Mouse (Mus musculus): Measurements from ENCODE around the gene Itgb3.

The Itgb3 gene

DNA sequence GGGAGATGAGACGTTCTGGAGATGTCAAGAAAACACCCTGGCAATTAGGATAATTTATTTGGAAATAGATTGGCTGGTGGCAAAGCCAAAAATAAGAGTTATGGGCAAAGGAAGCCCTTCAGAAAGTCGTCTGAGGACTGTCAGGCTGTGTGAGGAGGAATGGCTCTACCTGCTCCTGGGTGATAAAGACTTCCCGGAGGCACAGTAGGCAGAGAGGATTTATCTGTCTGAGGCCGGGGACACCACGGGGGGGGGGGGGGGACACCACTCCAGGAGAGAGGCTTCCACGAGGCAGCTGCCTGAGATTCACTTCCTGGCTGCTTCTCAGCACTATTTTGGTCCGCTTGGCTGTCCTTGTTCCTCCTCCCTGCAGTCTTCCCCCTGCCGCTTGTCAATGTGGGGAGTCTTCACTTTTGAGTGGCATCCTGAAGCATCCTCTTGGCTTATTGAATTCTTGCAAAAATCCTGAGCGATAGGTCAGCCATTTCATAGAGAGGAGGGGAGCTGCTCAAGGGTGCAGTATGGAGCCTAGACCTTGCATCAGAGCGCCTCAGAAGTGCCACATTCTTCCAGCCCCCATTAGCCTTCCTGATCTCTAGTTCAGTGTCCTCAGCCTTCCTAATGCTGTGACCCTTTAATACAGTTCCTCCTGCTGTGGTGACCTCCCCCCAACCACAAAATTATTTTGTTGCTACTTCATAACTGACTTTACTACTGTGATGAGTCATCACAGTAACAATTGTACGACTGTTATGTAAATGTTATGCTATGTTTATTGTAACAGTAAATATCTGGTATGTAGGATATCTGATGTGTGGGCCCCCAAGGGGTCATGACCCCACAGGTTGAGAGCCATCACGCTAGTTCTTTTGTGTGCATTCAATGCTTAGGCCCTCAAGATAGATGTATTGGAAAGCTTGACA lies 14.5 kb downstream of the Itgb3 start:
- DNase-seq (ENCODE audit: low spot score): no peak

GRCm38 (mm10) chr11:104624791-104625391 lies 17.1 kb downstream of the Itgb3 start:
- DNase-seq (ENCODE audit: low spot score): peak; percentile 40

GRCm38 (mm10) chr11:104625453-104626402 lies 17.9 kb downstream of the Itgb3 start:
- DNase-seq (ENCODE audit: low spot score): peak; percentile 72

DNA sequence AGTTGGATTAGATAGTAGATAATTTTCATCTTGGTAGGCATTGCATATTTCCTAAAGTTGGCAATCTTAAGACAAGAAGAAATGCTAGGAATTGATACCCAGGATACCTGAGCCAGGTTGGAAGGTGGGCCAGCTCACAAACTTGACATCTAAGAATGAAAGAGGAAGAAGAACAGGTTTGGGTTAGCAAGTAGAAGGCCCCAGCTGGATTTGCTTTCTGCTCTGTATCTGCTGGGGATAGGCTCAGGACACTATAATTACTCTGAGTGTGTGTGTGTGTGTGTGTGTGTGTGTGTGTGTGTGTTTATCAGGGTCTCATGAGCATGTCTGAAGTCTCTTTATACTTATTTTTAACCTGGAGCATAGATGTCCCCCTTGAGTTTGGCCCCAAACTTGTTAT lies 18.8 kb downstream of the Itgb3 start:
- no peak for DNase-seq (ENCODE audit: low spot score)

DNA sequence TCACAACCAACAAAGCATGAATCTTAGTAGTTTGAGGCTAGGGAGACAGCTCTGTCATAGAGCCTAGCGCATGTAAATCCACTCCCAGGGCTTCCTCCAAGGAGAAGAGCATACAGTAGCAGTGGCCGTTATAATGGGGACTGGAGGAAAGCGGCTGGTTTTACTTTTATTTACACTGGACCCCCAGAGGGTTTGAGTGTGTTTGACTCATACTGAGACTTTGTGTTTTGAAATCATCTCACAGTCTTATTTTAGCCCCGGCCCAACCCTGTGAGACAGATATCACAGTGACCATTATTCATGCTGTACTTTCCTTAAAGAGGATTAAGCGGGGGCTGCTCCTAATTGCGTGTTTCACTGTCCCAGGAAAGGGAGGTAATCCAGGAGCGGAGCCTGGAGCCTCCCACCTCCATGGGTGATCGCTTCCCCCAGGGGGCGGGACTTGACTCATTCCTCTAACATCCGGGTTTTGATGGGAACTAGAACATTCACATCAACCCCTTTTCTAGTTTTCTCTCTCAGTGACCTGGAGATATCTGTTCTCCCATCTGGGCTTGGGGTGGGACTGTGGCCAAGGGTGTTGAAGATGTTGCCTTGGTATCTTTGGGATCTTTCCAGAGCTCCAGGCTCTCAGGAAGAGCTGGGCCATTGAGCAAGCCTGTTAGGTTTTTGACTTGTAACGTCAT lies 20.0 kb downstream of the Itgb3 start:
- DNase-seq (ENCODE audit: low spot score): peak; percentile 39

- no peak for DNase-seq (ENCODE audit: low spot score)
Observed at GRCm38 (mm10) chr11:104628566-104628965, 20.8 kb downstream of the Itgb3 start.

- DNase-seq (ENCODE audit: low spot score): no peak
Observed at GRCm38 (mm10) chr11:104630185-104630835, 22.5 kb downstream of the Itgb3 start.

DNA sequence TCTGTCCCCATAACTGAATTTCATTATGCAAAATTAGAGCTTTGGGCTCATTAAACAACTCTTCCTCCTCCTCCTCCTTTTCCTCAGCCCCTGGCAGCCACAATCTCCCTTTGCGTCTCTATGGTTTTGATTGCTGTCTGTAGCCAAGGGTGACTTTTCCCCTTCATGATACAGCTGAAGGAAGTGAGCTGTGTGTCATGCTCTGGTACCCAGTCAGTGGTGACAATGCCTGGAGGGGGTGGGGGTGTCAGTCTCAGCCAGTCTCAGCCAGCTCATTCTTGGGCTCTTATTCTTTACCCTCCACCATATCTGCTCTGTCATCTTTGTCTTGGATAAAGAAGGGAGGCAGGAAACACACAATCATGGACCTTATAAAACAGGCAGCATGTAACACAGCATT lies 23.5 kb downstream of the Itgb3 start:
- no peak for DNase-seq (ENCODE audit: low spot score)

GRCm38 (mm10) chr11:104637010-104637409 lies 29.2 kb downstream of the Itgb3 start:
- no peak for DNase-seq (ENCODE audit: low spot score)

DNA sequence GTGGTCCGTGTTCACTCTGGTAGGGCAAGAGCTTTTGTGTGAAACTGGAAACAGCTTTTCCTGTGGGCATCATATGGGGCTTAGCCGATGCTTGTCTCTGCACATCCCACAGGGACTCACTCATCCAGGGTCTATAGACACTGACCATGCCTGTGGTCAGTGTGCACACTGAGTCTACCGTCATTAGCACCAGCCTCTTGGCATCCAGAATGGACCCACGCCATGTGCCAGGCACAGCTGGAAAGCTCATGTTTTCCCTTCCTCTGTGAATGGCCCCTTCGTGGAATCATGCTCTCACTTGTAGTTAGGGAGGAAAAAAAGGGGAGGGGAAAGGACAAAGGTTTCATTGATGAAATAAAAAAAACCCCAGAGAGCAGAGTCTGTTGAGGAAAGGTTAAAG lies 30.2 kb downstream of the Itgb3 start:
- DNase-seq (ENCODE audit: low spot score): no peak

- no peak for DNase-seq (ENCODE audit: low spot score)
Observed at GRCm38 (mm10) chr11:104638906-104639305, 31.1 kb downstream of the Itgb3 start.

DNA sequence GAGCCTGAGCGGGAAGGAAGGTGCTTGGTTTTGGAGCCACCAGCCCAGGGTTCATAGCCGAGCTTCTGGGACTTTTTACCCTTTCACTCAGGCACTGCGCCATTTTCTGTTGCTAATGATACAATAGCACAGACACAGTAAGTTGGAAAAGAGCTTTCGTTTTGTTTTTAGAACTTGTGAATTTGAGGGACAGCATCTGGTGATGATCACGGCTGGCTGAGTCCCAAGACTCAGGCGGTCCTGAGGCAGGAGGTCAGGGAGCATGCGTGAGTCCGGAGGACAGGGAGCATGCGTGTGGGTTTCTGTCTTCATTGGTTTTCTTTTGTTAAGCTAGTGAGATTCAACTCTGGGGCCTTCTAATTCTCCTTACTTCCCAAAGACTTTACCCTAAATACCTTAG lies 31.8 kb downstream of the Itgb3 start:
- no peak for DNase-seq (ENCODE audit: low spot score)

GRCm38 (mm10) chr11:104640894-104641293 lies 33.1 kb downstream of the Itgb3 start:
- no peak for DNase-seq (ENCODE audit: low spot score)

DNA sequence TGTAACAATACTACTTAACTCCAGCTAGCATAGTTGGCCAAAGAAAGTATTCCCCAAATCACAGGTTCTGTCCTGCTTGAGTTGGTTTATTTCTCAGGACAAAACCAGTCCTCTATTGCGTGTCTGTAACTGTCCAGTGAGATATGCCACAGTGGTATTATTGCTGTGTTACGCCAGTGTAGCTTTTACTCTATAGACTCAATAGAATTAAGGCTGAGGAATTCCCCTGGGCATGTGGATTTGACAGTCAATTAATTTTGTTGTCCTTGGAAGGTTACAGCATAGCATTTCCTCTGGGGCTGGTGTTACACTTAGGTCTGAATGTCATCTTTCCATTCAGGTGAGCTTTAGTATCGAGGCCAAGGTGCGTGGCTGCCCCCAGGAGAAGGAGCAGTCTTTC lies 35.4 kb downstream of the Itgb3 start:
- DNase-seq (ENCODE audit: low spot score): no peak

- DNase-seq (ENCODE audit: low spot score): no peak
Observed at GRCm38 (mm10) chr11:104645402-104645801, 37.6 kb downstream of the Itgb3 start.

DNA sequence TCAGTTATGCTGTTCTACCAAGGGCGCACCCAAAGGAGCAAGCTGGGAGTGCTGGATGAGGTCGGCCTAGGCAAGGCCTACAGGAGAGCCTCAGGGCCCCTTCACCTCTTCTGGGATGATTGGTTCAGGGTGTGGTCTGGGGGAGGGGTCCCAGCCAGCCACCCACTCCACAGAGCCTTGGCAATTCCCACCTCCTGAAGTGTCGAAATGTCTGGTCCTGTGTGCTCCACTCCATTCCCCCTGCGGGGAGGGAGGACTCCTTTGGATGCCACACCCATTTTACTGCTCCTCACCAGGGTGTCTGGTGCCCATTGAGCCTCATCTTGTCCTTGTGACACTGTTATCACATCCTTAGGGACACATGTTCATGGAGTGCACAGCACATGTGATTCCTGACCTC lies 38.4 kb downstream of the Itgb3 start:
- no peak for DNase-seq (ENCODE audit: low spot score)

DNA sequence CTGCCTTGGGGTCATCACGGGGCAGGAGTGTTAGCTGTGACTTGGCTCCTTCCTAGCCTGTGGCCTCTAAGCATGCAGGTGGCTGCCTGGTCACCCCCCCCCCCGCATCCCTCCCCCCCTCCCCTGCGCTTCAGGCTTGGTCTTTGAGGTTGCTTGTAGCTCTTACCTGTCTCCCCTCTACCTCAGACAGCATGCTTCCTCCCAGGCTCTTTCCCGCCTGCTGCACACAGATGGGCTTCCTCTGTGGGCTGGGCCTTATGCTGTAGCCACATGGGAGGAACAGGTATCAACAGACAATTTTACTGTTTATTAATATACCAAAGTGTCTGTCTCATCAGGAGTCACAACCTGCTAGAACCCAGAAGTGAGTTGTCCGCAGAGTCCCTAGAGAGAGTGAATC lies 38.8 kb downstream of the Itgb3 start:
- no peak for DNase-seq (ENCODE audit: low spot score)

DNA sequence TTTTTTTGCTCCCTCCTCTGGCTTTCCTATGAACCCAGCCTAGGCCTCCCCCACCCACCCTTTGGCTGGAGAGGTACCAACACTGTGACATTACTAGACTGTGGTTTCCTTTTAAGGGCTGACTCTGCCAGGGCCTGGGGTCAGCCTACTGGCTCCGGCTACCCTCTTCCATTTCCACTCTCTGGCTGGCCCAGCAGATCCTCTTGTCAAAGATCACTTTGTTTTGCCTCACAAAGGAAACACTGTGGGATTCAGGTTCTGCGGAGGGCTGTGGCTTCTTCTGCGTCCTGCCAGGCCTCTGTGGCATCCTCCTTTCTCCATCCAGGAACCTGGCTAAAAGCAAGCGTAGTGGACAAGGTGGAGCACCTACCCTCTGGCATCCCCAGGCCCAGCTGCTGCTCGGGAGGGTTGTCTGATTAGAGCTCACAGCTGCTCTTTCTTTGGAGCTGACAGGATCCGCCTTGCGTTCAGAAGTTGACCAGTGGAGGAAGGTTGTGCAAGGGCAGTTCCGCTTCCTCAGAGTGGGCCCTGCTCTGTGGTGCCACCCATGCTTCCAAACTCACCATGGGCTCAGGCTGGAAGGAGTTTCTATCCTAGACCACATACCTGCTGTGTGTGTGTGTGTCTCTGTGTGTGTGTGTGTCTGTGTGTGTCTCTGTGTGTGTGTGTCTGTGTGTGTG lies 39.5 kb downstream of the Itgb3 start:
- no peak for DNase-seq (ENCODE audit: low spot score)

GRCm38 (mm10) chr11:104648571-104648970 lies 40.8 kb downstream of the Itgb3 start:
- no peak for DNase-seq (ENCODE audit: low spot score)

- no peak for DNase-seq (ENCODE audit: low spot score)
Observed at GRCm38 (mm10) chr11:104660599-104660998, 52.8 kb downstream of the Itgb3 start.

- no peak for DNase-seq (ENCODE audit: low spot score)
Observed at GRCm38 (mm10) chr11:104661106-104661505, 53.3 kb downstream of the Itgb3 start.
